Mouse (Mus musculus) liver, embryonic 14.5 days (tissue): ENCODE data around the gene Clcf1.

Experiments
- CTCF ChIP-seq: IDR thresholded peaks from 2 replicates; pipeline ENCODE4 v1.5.1; 2016; ENCODE audit warnings: antibody characterized with exemption, low read depth, control low read depth
- EP300 ChIP-seq: IDR thresholded peaks from 2 replicates; pipeline ENCODE4 v1.6.1; 2016; ENCODE audit warnings: antibody characterized with exemption, low read depth

DNA sequence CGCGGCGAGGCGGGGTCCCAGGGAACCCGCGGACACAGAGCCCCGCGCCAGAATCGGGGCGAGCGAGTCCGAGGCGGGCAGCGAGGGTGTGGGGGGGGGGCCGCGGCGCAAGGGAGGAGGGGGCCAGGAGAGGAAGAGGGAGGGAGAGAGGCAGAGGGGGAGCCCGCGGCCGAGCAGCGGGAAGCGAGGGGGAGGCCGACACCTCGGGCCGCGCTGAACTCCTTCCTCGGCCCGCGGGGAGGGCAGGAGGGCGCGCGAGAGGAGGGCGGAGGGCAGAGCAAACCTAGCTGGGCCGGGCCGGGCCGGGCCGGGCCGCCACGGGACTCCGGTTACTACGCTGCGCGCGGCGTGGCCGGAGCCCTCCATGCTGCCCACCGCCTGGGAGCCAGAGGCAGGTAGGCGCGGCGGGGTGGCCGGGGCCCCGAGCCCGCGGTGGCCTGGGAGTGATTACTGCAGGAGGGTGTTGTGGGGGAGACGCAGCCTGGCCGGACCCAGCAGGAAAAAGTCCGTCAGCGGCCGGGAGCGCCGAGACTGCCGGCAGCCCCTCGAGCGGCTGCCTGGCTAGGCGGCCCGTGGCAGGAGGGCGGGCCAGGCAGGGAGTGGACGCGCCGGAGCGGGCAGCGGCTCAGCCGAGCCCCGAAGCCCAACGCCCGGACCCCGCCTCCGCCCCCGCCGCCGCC lies 873 bp downstream of the Clcf1 start:
- TF ChIP-seq CTCF (no peak), EP300 (no peak)
